Mouse (Mus musculus): Measurements from ENCODE around the gene Klk11. TPM values are rescaled to one million over a fixed set of nuclear protein-coding genes. Genes with fewer than 3 reads are reported as not detected.
A peak's percentile ranks its signal among the peaks of the same experiment; 100 is the strongest.

Gene Klk11
- polyA plus RNA-seq, 1 experiment from 2014 or later, result not detected

DNA sequence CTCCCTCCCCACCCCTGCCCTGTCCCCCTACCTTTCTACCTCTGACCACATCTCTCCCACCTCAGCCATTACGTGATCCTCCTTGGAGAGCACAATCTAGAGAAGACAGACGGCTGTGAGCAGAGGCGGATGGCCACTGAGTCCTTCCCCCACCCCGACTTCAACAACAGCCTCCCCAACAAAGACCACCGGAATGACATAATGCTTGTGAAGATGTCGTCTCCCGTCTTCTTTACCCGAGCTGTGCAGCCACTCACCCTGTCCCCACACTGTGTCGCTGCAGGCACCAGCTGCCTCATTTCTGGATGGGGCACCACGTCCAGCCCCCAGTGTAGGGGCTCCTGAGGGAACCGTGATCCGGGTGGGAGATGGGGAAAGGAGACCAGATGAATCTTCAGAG is 3.0 kb downstream of the Klk11 start:
- no peaks in the 10 kb centered on the region for H3K27me3 ChIP-seq
- ATAC-seq (ENCODE audit: low read depth), result no peak
- H3K4me2 ChIP-seq, result no peak overlapping the region
- no peak for DNase-seq
- H3K4me1 ChIP-seq (replicated peaks), result 0 out of 2 replicates have a peak, but pooled peaks cover 1% of the 10 kb centered on the region
- no peak overlapping the region for H3K9ac ChIP-seq
- 67% methylated on average over 12 of the region's 12 CpGs for WGBS (ENCODE audit: insufficient replicate concordance)
- H3K27ac ChIP-seq, result no peak overlapping the region
- H3K9me3 ChIP-seq (replicated peaks), result no peaks in the 10 kb centered on the region
- H3K36me3 ChIP-seq, result no peaks in the 10 kb centered on the region
- no peak overlapping the region for H3K4me3 ChIP-seq (replicated peaks)

GRCm38 (mm10) chr7:43778176-43778970 is 4.0 kb downstream of the Klk11 start:
- peaks cover 5% of the 10 kb centered on the region; the same call in 1 of the 2 replicates for H3K4me1 ChIP-seq (replicated peaks)
- H3K4me2 ChIP-seq, result no peak overlapping the region
- no peak overlapping the region for H3K9ac ChIP-seq
- no peaks in the 10 kb centered on the region for H3K9me3 ChIP-seq (replicated peaks)
- no peak for ATAC-seq (ENCODE audit: low read depth)
- 68% methylated on average over 10 of the region's 10 CpGs for WGBS (ENCODE audit: insufficient replicate concordance)
- peaks cover 8% of the 10 kb centered on the region for H3K27me3 ChIP-seq
- no peak overlapping the region for H3K27ac ChIP-seq
- no peak overlapping the region for H3K4me3 ChIP-seq (replicated peaks)
- DNase-seq, result no peak
- no peaks in the 10 kb centered on the region for H3K36me3 ChIP-seq

- Histone ChIP-seq H3K9me3 (replicated peaks) (no peaks in the 10 kb centered on the region), H3K4me3 (replicated peaks) (no peak overlapping the region), H3K36me3 (no peaks in the 10 kb centered on the region), H3K9ac (no peak overlapping the region), H3K4me1 (replicated peaks) (peaks cover 5% of the 10 kb centered on the region; the same call in 1 of the 2 replicates), H3K4me2 (no peak overlapping the region), H3K27ac (no peak overlapping the region), H3K27me3 (peaks cover 16% of the 10 kb centered on the region)
- ATAC-seq (ENCODE audit: low read depth) (no peak), DNase-seq (no peak)
- 47% methylated on average over 6 of the region's 6 CpGs for WGBS (ENCODE audit: insufficient replicate concordance)
Observed at GRCm38 (mm10) chr7:43780241-43780640, 5.8 kb downstream of the Klk11 start.

DNA sequence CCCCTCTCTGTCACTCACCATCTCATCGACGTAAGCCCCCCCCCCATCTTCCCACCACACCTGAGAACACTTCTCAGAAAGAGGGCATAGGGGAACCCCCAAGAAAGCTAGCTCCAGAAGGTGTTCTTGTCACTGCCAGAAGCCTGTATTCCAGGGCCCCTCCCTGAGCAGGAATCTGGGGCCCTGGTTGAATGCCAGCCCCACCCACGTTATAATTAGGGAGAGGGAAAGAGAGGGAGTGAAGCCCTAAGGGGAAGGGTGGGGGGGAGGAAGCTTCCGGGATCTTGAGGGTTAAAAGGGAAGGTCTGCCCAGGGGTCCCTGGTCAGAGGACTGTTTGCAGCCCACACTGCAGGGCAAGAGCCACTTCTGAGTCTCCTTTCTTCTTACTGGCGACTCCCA is 6.3 kb downstream of the Klk11 start, which contains the start of gene Klk10:
Gene Klk10 (plus strand): TSS at position 290 of the 400 bp plus-strand sequence.
- Histone ChIP-seq H3K4me3 (replicated peaks) (no peak within 1 kb of the TSS), H3K9me3 (replicated peaks) (no peaks in the 10 kb centered on the region), H3K27ac (no peak within 1 kb of the TSS), H3K36me3 (no peaks in the 10 kb centered on the region), H3K9ac (no peak within 1 kb of the TSS), H3K27me3 (peaks cover 16% of the 10 kb centered on the region), H3K4me1 (replicated peaks) (peaks cover 5% of the 10 kb centered on the region; the same call in 1 of the 2 replicates), H3K4me2 (no peak within 1 kb of the TSS)
- ATAC-seq (ENCODE audit: low read depth) (no peak), DNase-seq (no peak)
- WGBS (ENCODE audit: insufficient replicate concordance), result 41% methylated on average over 5 of the region's 5 CpGs

- 73% methylated on average over 11 of the region's 11 CpGs for WGBS (ENCODE audit: insufficient replicate concordance)
- no peak for ATAC-seq (ENCODE audit: low read depth)
- no peak overlapping the region for H3K4me2 ChIP-seq
Observed at GRCm38 (mm10) chr7:43781541-43781940, 7.1 kb downstream of the Klk11 start.

GRCm38 (mm10) chr7:43782275-43783265 is 8.2 kb downstream of the Klk11 start:
- ATAC-seq (ENCODE audit: low read depth), result no peak

More at GRCm38 (mm10) chr7:43781541-43781940, 7.1 kb downstream of the Klk11 start:
- Histone ChIP-seq H3K27ac (no peak overlapping the region), H3K4me1 (replicated peaks) (peaks cover 5% of the 10 kb centered on the region; the same call in 1 of the 2 replicates), H3K27me3 (peaks cover 16% of the 10 kb centered on the region), H3K36me3 (no peaks in the 10 kb centered on the region), H3K4me3 (replicated peaks) (no peak overlapping the region), H3K9ac (no peak overlapping the region), H3K9me3 (replicated peaks) (no peaks in the 10 kb centered on the region)
- DNase-seq, result no peak

DNA sequence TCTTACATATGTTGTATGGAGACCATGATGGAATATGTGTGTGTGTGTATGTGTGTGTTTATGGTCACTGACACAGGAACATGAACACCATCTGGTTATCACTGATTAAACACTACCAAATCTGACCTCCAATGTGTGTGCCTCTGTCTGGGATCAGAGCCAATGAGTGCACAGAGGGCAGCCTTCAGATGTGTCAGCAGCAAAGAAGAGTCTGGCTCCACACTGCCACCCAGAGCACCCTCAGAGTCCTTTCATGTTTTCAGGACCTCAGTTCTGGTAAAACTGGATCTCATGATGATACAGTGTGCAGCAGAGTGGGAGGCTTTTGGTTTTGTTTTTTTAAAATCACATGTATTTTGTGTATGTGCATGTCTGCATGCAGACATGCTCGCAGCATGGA is 10.9 kb downstream of the Klk11 start:
- DNase-seq, result no peak
- ATAC-seq (ENCODE audit: low read depth), result no peak
- 57% methylated on average over 1 of the region's 1 CpGs for WGBS (ENCODE audit: insufficient replicate concordance)

More at GRCm38 (mm10) chr7:43782275-43783265, 8.2 kb downstream of the Klk11 start:
- WGBS (ENCODE audit: insufficient replicate concordance), result 7% methylated on average over 36 of the region's 36 CpGs
- Histone ChIP-seq H3K4me2 (peak overlapping the region; percentile 54), H3K27ac (no peak overlapping the region), H3K4me1 (replicated peaks) (peaks cover 5% of the 10 kb centered on the region; the same call in 1 of the 2 replicates), H3K9ac (no peak overlapping the region), H3K9me3 (replicated peaks) (no peaks in the 10 kb centered on the region), H3K36me3 (no peaks in the 10 kb centered on the region), H3K4me3 (replicated peaks) (0 out of 2 replicates have a peak overlapping the region, but pooled peaks have one; percentile 14), H3K27me3 (peaks cover 16% of the 10 kb centered on the region)
- DNase-seq, result peak; percentile 27

DNA sequence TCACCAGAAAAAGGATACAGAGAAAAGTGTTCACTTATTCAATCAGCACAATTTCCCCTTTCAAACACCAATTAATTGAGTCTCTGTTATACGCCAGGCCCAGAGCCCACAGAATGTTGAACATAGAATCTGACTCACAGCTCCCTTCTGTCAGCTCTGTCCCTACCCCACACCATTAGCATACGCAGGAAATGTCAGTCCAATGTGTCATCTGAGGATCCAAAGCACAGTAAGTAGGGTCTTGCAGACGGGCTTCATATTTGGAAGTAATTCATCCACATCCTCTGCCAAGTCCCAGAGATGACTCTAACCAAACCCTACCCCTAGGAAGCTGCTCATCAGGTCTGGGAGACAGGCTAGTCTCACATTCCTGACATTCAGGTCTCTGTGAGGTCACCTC is 13.7 kb downstream of the Klk11 start:
- ATAC-seq (ENCODE audit: low read depth), result no peak
- no peak overlapping the region for H3K27ac ChIP-seq
- H3K36me3 ChIP-seq, result no peaks in the 10 kb centered on the region
- H3K9me3 ChIP-seq (replicated peaks), result no peaks in the 10 kb centered on the region
- H3K4me2 ChIP-seq, result no peak overlapping the region
- WGBS (ENCODE audit: insufficient replicate concordance), result 56% methylated on average over 3 of the region's 3 CpGs
- H3K9ac ChIP-seq, result no peak overlapping the region
- H3K27me3 ChIP-seq, result peaks cover 10% of the 10 kb centered on the region
- no peak for DNase-seq
- H3K4me3 ChIP-seq (replicated peaks), result no peak overlapping the region
- H3K4me1 ChIP-seq (replicated peaks), result no peaks in the 10 kb centered on the region

More for the DNA sequence above, 10.9 kb downstream of the Klk11 start:
- Histone ChIP-seq H3K4me1 (replicated peaks) (peaks cover 5% of the 10 kb centered on the region; the same call in 1 of the 2 replicates), H3K9ac (no peak overlapping the region), H3K4me3 (replicated peaks) (no peak overlapping the region), H3K9me3 (replicated peaks) (no peaks in the 10 kb centered on the region), H3K36me3 (no peaks in the 10 kb centered on the region), H3K4me2 (no peak overlapping the region), H3K27ac (no peak overlapping the region), H3K27me3 (peaks cover 16% of the 10 kb centered on the region)

GRCm38 (mm10) chr7:43789295-43789694 is 14.9 kb downstream of the Klk11 start:
- no peaks in the 10 kb centered on the region for H3K4me1 ChIP-seq (replicated peaks)
- no peaks in the 10 kb centered on the region for H3K9me3 ChIP-seq (replicated peaks)
- DNase-seq, result no peak
- ATAC-seq (ENCODE audit: low read depth), result no peak
- no peak overlapping the region for H3K27ac ChIP-seq
- H3K4me3 ChIP-seq (replicated peaks), result no peak overlapping the region
- no peak overlapping the region for H3K4me2 ChIP-seq
- H3K36me3 ChIP-seq, result no peaks in the 10 kb centered on the region
- 41% methylated on average over 2 of the region's 2 CpGs for WGBS (ENCODE audit: insufficient replicate concordance)
- H3K9ac ChIP-seq, result no peak overlapping the region
- H3K27me3 ChIP-seq, result no peaks in the 10 kb centered on the region

DNA sequence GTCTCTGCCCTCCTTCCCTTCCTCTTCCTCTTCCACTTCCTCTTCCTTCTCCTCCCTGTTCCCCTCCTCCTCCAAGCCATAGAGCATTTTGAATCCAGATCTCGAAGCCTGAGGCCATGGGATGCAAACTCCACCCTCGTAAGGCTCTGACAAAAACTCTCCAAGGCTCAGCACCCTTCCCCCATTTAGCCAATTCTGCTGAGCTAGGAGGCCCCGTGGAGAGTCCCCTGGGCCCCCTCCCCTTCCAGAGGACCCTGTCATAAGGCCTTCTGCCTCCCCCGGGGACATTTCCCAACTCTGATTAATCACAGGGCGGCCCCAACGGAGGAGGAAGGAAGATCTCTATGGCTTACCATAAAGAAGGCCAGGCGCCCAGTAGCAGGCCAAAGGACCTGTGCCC is 17.2 kb downstream of the Klk11 start, which contains the start of gene Klk9:
Gene Klk9 (plus strand): TSS at position 301 of the 400 bp plus-strand sequence.
- no peak within 1 kb of the TSS for H3K27ac ChIP-seq
- H3K4me1 ChIP-seq (replicated peaks), result peaks cover 2% of the 10 kb centered on the region; the same call in 1 of the 2 replicates
- no peak within 1 kb of the TSS for H3K4me2 ChIP-seq
- peaks cover 15% of the 10 kb centered on the region for H3K27me3 ChIP-seq
- H3K36me3 ChIP-seq, result no peaks in the 10 kb centered on the region
- H3K9me3 ChIP-seq (replicated peaks), result no peaks in the 10 kb centered on the region
- 48% methylated on average over 7 of the region's 7 CpGs for WGBS (ENCODE audit: insufficient replicate concordance)
- H3K9ac ChIP-seq, result no peak within 1 kb of the TSS
- no peak within 1 kb of the TSS for H3K4me3 ChIP-seq (replicated peaks)
- no peak for ATAC-seq (ENCODE audit: low read depth)
- no peak for DNase-seq

GRCm38 (mm10) chr7:43796355-43796754 is 22.0 kb downstream of the Klk11 start:
- Histone ChIP-seq H3K27ac (no peak overlapping the region), H3K27me3 (peaks cover 31% of the 10 kb centered on the region), H3K4me3 (replicated peaks) (0 out of 2 replicates have a peak overlapping the region, but pooled peaks have one; percentile 51), H3K9me3 (replicated peaks) (no peaks in the 10 kb centered on the region), H3K36me3 (no peaks in the 10 kb centered on the region), H3K4me1 (replicated peaks) (peaks cover 13% of the 10 kb centered on the region), H3K4me2 (peak overlapping the region; percentile 63), H3K9ac (no peak overlapping the region)
- no peak for DNase-seq
- no peak for ATAC-seq (ENCODE audit: low read depth)
- WGBS (ENCODE audit: insufficient replicate concordance), result 11% methylated on average over 8 of the region's 8 CpGs

Measured in liver, embryonic 13.5 days (tissue).